12 mouse cellular contexts compared by ENCODE assay signal in the genomic region with DNA sequence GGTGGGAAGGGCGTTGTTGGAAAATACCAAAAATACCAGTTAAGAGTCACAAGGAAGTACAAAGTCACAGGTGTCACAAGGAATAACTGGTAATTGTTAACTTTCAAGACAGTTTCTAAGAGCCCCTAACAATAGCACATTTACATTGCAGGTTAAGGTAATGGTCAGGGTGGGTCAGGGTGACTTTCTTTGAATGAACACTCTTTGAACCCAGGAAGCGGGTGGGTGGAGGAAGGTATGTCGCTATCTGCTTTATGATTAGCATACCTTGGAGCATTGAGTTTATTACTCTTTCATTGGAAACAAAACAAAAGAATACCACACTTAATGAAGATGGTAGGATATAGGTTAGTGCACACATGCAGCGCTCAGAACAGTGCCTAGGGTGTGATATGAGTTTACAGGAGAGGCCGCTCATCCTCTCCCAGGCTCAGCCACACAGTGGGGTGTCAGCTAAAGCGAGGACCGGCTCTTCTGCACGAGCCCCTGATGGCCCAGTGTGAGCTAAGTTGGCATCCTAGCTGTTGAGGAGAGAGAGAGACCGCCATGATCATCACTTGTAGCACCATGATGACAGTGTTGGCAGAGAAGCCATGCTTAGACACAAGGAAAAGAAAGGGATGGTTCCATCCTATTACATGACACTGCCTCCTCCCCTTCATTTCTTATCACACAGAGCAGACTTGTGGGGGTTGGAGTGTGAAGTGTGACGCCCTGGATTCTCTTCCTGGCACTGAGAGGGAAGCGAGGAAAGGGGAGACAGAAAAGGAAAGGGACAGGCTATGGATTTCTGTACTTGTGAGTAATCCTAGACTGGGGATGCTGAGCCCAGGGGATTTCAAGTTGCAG. TPM values are rescaled to one million over a fixed set of nuclear protein-coding genes. Genes with fewer than 3 reads are reported as not detected.
DNase-seq lines count a peak whose midpoint lies in the region; ATAC-seq and TF ChIP-seq lines count a peak whose summit lies in the region.
"Had no signal": no experiment of that assay in that cellular context is flagged by ENCODE, and none has a peak within 500 bp of the region (broad histone marks: within the 10 kb centered on the region; RNA-seq: fewer than 3 reads in every experiment).

No protein-coding gene starts in this region.

- H3K9ac ChIP-seq in heart, embryonic 16.5 days (ENCODE audit: low read length) = no peak overlapping the region
- peak overlapping the region; percentile 44 for H3K9ac ChIP-seq in liver, postnatal 0 days (replicated peaks)
- H3K9ac ChIP-seq in hindbrain, embryonic 11.5 days (ENCODE audit: low read depth, low read length) = no peak overlapping the region
- H3K9ac ChIP-seq: midbrain, embryonic 12.5 days had no signal

- no peak for TF ChIP-seq CTCF in liver, postnatal 0 days (IDR thresholded peaks at IDR 0.05; ENCODE audit: low read depth)

- H3K27ac ChIP-seq in heart, embryonic 16.5 days (ENCODE audit: low read length) = no peak overlapping the region
- H3K27ac ChIP-seq in liver, postnatal 0 days (ENCODE audit: low read depth) = peak overlapping the region; percentile 89
- H3K27ac ChIP-seq in hindbrain, embryonic 11.5 days (ENCODE audit: low read depth, low read length) = no peak overlapping the region
- H3K27ac ChIP-seq: midbrain, embryonic 12.5 days had no signal

- 0 out of 2 replicates have a peak, but pooled peaks have one; percentile 14 for ATAC-seq in heart, embryonic 16.5 days (replicated peaks; ENCODE audit: extremely low read depth, insufficient read depth, low FRiP score)
- peak; percentile 89 for ATAC-seq in erythroid progenitor cell, adult 5-6 weeks (replicated peaks; ENCODE audit: low FRiP score, poor library complexity, severe bottlenecking)
- ATAC-seq in liver, postnatal 0 days = peak; percentile 84
- no peak for ATAC-seq in hindbrain, embryonic 11.5 days (ENCODE audit: low FRiP score)
- ATAC-seq: hindbrain, embryonic 16.5 days had no signal

- DNase-seq in heart, adult 9 months (ENCODE audit: low spot score in 2 of 2) = no peak
- peak; percentile 62 for DNase-seq in MEL-GATA-1-ER (ENCODE audit: extremely low read depth, low read depth)
- no peak for DNase-seq in liver, postnatal 0 days
- DNase-seq in thymus, postnatal 0 days (ENCODE audit: low spot score) = no peak
- DNase-seq in hindbrain, embryonic 11.5 days (ENCODE audit: low spot score) = no peak
- no peak for DNase-seq in left cerebral cortex, adult 11 months (ENCODE audit: low spot score)
- DNase-seq: adrenal gland, postnatal 25 days; cerebellum, adult 2 months had no signal

- TF ChIP-seq EP300 in liver, postnatal 0 days (IDR thresholded peaks at IDR 0.05; ENCODE audit: low read depth) = peak; percentile 88

- WGBS in heart, embryonic 16.5 days = 75% methylated on average over 11 of the region's 11 CpGs
- 71% methylated on average over 11 of the region's 11 CpGs for WGBS in liver, postnatal 0 days (ENCODE audit: insufficient replicate concordance)
- whole genome bisulfite sequencing in hindbrain, embryonic 11.5 days = 86% methylated on average over 11 of the region's 11 CpGs

- no peaks in the 10 kb centered on the region for H3K9me3 ChIP-seq in heart, embryonic 16.5 days (replicated peaks; ENCODE audit: control insufficient read depth, low read length)
- no peaks in the 10 kb centered on the region for H3K9me3 ChIP-seq in liver, postnatal 0 days (ENCODE audit: low read length)
- no peaks in the 10 kb centered on the region for H3K9me3 ChIP-seq in hindbrain, embryonic 11.5 days (ENCODE audit: control insufficient read depth, low read length)
- H3K9me3 ChIP-seq: midbrain, embryonic 12.5 days had no signal

- no peak overlapping the region for H3K4me3 ChIP-seq in heart, embryonic 16.5 days (ENCODE audit: low read length)
- peak overlapping the region; percentile 13; the same call in 1 of the 2 replicates for H3K4me3 ChIP-seq in liver, postnatal 0 days (ENCODE audit: low read depth, low read length)
- no peak overlapping the region for H3K4me3 ChIP-seq in hindbrain, embryonic 11.5 days (ENCODE audit: low read depth, low read length)
- H3K4me3 ChIP-seq: midbrain, embryonic 12.5 days had no signal

- no peaks in the 10 kb centered on the region for H3K27me3 ChIP-seq in heart, embryonic 16.5 days (ENCODE audit: control insufficient read depth, insufficient read depth, low read length)
- no peaks in the 10 kb centered on the region for H3K27me3 ChIP-seq in liver, postnatal 0 days (ENCODE audit: insufficient read depth, low read length)
- H3K27me3 ChIP-seq in hindbrain, embryonic 11.5 days (ENCODE audit: control insufficient read depth, insufficient read depth, low read length) = no peaks in the 10 kb centered on the region
- H3K27me3 ChIP-seq: midbrain, embryonic 12.5 days had no signal

- peaks cover 4% of the 10 kb centered on the region; the same call in 1 of the 2 replicates for H3K36me3 ChIP-seq in heart, embryonic 16.5 days (ENCODE audit: control insufficient read depth, insufficient read depth)
- H3K36me3 ChIP-seq in liver, postnatal 0 days (replicated peaks; ENCODE audit: insufficient read depth, low read length) = no peaks in the 10 kb centered on the region
- H3K36me3 ChIP-seq in hindbrain, embryonic 11.5 days (ENCODE audit: control insufficient read depth, insufficient read depth, low read length) = no peaks in the 10 kb centered on the region

- H3K4me2 ChIP-seq in heart, embryonic 16.5 days (ENCODE audit: low read depth, low read length) = no peak overlapping the region
- peak overlapping the region; percentile 57 for H3K4me2 ChIP-seq in liver, postnatal 0 days (ENCODE audit: low read depth, low read length)
- no peak overlapping the region for H3K4me2 ChIP-seq in hindbrain, embryonic 11.5 days (replicated peaks; ENCODE audit: low read depth, low read length)
- H3K4me2 ChIP-seq: midbrain, embryonic 12.5 days had no signal

- H3K4me1 ChIP-seq in heart, embryonic 16.5 days (ENCODE audit: control insufficient read depth, insufficient read depth, low read length) = peaks cover 2% of the 10 kb centered on the region; the same call in 1 of the 2 replicates
- peaks cover 33% of the 10 kb centered on the region for H3K4me1 ChIP-seq in liver, postnatal 0 days (ENCODE audit: insufficient read depth)
- peaks cover under 1% of the 10 kb centered on the region; the same call in 1 of the 2 replicates for H3K4me1 ChIP-seq in hindbrain, embryonic 11.5 days (replicated peaks; ENCODE audit: control insufficient read depth, insufficient read depth, low read length)

RNA-seq across cellular contexts. Expression of gene Zfp553, which starts 7.5 kb away (rescaled TPM):
- 21.0 and 21.9 TPM in 2 replicates for polyA plus RNA-seq in heart, embryonic 16.5 days (2015; fragmentation: Nextera tagmentation; extraction: Ambion mirVana)
- 2.5 and 2.9 TPM in 2 replicates for total RNA-seq in erythroid progenitor cell, adult 5-6 weeks (2015; ENCODE audit: low replicate concordance)
- 0.77 and 10.0 TPM in 2 replicates for total RNA-seq in erythroid progenitor cell, adult 5-6 weeks (2017; ENCODE audit: low replicate concordance)
- 4.0 and 5.3 TPM in 2 replicates for polyA plus RNA-seq in liver, postnatal 0 days (2015; fragmentation: Nextera tagmentation; extraction: Ambion mirVana)
- polyA plus RNA-seq in thymus, postnatal 0 days (2015; fragmentation: Nextera tagmentation; extraction: Ambion mirVana) = 25.4 and 29.7 TPM in 2 replicates
- 26.5 and 29.7 TPM in 2 replicates for polyA plus RNA-seq in hindbrain, embryonic 11.5 days (2014; fragmentation: Nextera tagmentation; extraction: Ambion mirVana)

RNA-seq across cellular contexts. Expression of gene Sept1, which starts 7.6 kb away (rescaled TPM):
- 35.1 and 57.5 TPM in 2 replicates for polyA plus RNA-seq in heart, embryonic 16.5 days (2015; fragmentation: Nextera tagmentation; extraction: Ambion mirVana)
- 36.0 and 65.2 TPM in 2 replicates for total RNA-seq in erythroid progenitor cell, adult 5-6 weeks (2015; ENCODE audit: low replicate concordance)
- total RNA-seq in erythroid progenitor cell, adult 5-6 weeks (2017; ENCODE audit: low replicate concordance) = 24.0 and 44.4 TPM in 2 replicates
- polyA plus RNA-seq in liver, postnatal 0 days (2015; fragmentation: Nextera tagmentation; extraction: Ambion mirVana) = 16.7 and 17.3 TPM in 2 replicates
- polyA plus RNA-seq in thymus, postnatal 0 days (2015; fragmentation: Nextera tagmentation; extraction: Ambion mirVana) = 638 and 684 TPM in 2 replicates
- polyA plus RNA-seq in hindbrain, embryonic 11.5 days (2014; fragmentation: Nextera tagmentation; extraction: Ambion mirVana) = 23.7 and 30.0 TPM in 2 replicates

RNA-seq across cellular contexts. Expression of gene Mylpf, which starts 16.7 kb away (rescaled TPM):
- polyA plus RNA-seq in heart, embryonic 16.5 days (2015; fragmentation: Nextera tagmentation; extraction: Ambion mirVana) = 16.2 and 31.6 TPM in 2 replicates
- total RNA-seq in erythroid progenitor cell, adult 5-6 weeks (2015; ENCODE audit: low replicate concordance) = 24.3 and 28.1 TPM in 2 replicates
- total RNA-seq in erythroid progenitor cell, adult 5-6 weeks (2017; ENCODE audit: low replicate concordance) = 25.7 and 48.9 TPM in 2 replicates
- polyA plus RNA-seq in liver, postnatal 0 days (2015; fragmentation: Nextera tagmentation; extraction: Ambion mirVana) = 19.7 and 94.3 TPM in 2 replicates
- 67.7 and 68.9 TPM in 2 replicates for polyA plus RNA-seq in thymus, postnatal 0 days (2015; fragmentation: Nextera tagmentation; extraction: Ambion mirVana)
- polyA plus RNA-seq in hindbrain, embryonic 11.5 days (2014; fragmentation: Nextera tagmentation; extraction: Ambion mirVana) = 24.1 and 26.5 TPM in 2 replicates

RNA-seq across cellular contexts. Expression of gene Tbc1d10b, which starts 17.1 kb away (rescaled TPM):
- 15.2 and 22.3 TPM in 2 replicates for polyA plus RNA-seq in heart, embryonic 16.5 days (2015; fragmentation: Nextera tagmentation; extraction: Ambion mirVana)
- total RNA-seq in erythroid progenitor cell, adult 5-6 weeks (2015; ENCODE audit: low replicate concordance) = 25.6 and 36.4 TPM in 2 replicates
- total RNA-seq in erythroid progenitor cell, adult 5-6 weeks (2017; ENCODE audit: low replicate concordance) = 85.3 and 173 TPM in 2 replicates
- 8.3 and 8.6 TPM in 2 replicates for polyA plus RNA-seq in liver, postnatal 0 days (2015; fragmentation: Nextera tagmentation; extraction: Ambion mirVana)
- 20.5 and 27.4 TPM in 2 replicates for polyA plus RNA-seq in thymus, postnatal 0 days (2015; fragmentation: Nextera tagmentation; extraction: Ambion mirVana)
- polyA plus RNA-seq in hindbrain, embryonic 11.5 days (2014; fragmentation: Nextera tagmentation; extraction: Ambion mirVana) = 18.7 and 19.1 TPM in 2 replicates

RNA-seq across cellular contexts. Expression of gene Zfp771, which starts 18.7 kb away (rescaled TPM):
- 38.0 and 39.6 TPM in 2 replicates for polyA plus RNA-seq in heart, embryonic 16.5 days (2015; fragmentation: Nextera tagmentation; extraction: Ambion mirVana)
- total RNA-seq in erythroid progenitor cell, adult 5-6 weeks (2015; ENCODE audit: low replicate concordance) = 4.0 TPM in 1 of 2 replicates, not detected in the other
- 0.26 TPM in 1 of 2 replicates, not detected in the other for total RNA-seq in erythroid progenitor cell, adult 5-6 weeks (2017; ENCODE audit: low replicate concordance)
- 15.5 and 17.8 TPM in 2 replicates for polyA plus RNA-seq in liver, postnatal 0 days (2015; fragmentation: Nextera tagmentation; extraction: Ambion mirVana)
- polyA plus RNA-seq in thymus, postnatal 0 days (2015; fragmentation: Nextera tagmentation; extraction: Ambion mirVana) = 34.7 and 37.0 TPM in 2 replicates
- 53.2 and 54.0 TPM in 2 replicates for polyA plus RNA-seq in hindbrain, embryonic 11.5 days (2014; fragmentation: Nextera tagmentation; extraction: Ambion mirVana)

Comparison
In these comparisons a context has a peak if more than half of its experiments do, and no peak if none do; other contexts are left out.
1. RNA of gene Sept1, which starts 7.6 kb away (polyA plus RNA-seq): 638 to 684 TPM in thymus, postnatal 0 days; 35.1 to 57.5 TPM in heart, embryonic 16.5 days, 23.7 to 30.0 TPM in hindbrain, embryonic 11.5 days and 16.7 to 17.3 TPM in liver, postnatal 0 days; every median in the first group is over 10 times any median in the second.